Mouse (Mus musculus) activated CD4-positive, CD25-positive, alpha-beta regulatory T cell, adult 4 months (primary cell): ENCODE measurements around the gene Smarcd1. TPM values are rescaled to one million over a fixed set of nuclear protein-coding genes. Genes with fewer than 3 reads are reported as not detected.

Experiments
- ATAC-seq: one replicate; pipeline ENCODE4 v1.8.0; 2017
- polyA plus RNA-seq, 2 experiments: library from polyadenylated mRNA; unstranded; fragments of 100-300 nt; shearing (Covaris generic); gene quantifications; one replicate each; pipeline ENCODE4 v1.2.1; 2017

The Smarcd1 gene
- polyA plus RNA-seq, 2 experiments from 2014 or later, result 8.6 to 10.8 TPM

DNA sequence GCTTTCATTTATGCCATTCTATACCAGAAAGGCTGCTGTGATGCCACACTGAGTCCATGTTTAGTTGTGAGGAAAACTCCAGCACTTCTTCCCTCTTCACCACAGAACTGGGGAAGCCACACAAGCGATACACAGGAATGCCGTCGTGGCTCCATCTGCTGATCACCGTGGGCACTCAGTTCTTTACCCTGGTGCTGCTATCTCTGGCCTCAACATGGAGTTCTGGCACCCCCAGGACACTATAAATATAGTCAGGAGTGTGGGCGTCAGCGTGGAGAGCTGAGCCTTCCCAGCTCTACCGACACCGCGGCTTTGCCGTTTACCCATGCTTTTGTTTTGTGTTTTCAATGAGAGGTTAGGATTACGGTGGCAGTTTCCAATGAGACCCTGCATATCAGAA, 34.7 kb downstream of the Smarcd1 start:
- ATAC-seq, result no peak

DNA sequence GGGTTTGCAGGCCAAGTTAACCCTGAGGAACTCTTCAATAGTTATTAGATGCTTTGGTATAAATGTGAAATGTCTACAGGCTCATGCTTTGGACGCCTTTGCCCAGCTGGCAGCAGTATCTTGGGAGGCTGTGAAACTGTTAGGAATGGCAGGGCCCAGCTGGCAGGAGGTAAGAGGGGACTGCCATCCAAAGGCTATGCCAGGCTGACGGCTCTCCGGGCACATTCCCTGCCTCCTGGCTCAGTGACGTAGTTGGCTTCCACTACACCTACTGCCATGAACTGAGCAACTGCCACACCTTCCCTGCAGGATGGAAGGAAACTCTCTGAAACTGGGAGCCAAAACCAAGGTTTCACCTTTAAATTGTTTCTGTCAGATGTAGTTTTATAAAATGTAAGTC, 38.3 kb downstream of the Smarcd1 start:
- ATAC-seq, result no peak

DNA sequence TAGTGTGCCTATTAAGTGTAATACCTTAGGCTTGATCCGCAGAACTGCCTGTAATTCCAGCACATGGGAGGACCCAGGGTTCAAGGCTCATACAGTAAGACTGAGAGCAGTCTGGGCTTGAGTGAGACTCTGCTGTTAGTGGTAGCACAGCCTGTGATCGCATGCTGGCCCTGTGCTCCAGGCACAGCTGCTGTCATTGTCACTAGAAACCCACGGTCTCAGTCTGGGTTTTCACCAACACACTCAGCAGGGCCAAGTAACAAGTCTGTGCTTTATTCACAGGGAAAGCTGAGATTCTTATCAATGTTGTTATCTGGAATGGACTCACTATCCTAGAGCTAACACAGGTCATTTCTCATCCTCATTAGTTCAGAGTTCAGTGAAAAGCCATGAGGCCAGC, 52.3 kb downstream of the Smarcd1 start:
- ATAC-seq, result no peak

Other genes with a start within 250 kb of the Smarcd1 start
- gene Nckap5l, start 244.4 kb upstream of the Smarcd1 start, polyA plus RNA-seq, result 1 to 10 TPM in 1 of 2 experiments, under 1 TPM in 1; 0.76 to 1.2 TPM
- gene Bcdin3d, start 227.4 kb upstream of the Smarcd1 start, polyA plus RNA-seq, result 10 to 100 TPM; 23.3 to 23.5 TPM
- under 1 TPM in 1 of 2 experiments, not detected in 1; 0.07 TPM for gene Faim2, start 174.0 kb upstream of the Smarcd1 start, polyA plus RNA-seq
- not detected for gene Aqp2, start 123.1 kb upstream of the Smarcd1 start, polyA plus RNA-seq
- not detected for gene Aqp5, start 111.3 kb upstream of the Smarcd1 start, polyA plus RNA-seq
- not detected for gene Aqp6, start 100.7 kb upstream of the Smarcd1 start, polyA plus RNA-seq
- gene Racgap1, start 50.5 kb upstream of the Smarcd1 start, polyA plus RNA-seq, result 10 to 100 TPM; 33.2 to 33.3 TPM
- gene Asic1, start 31.8 kb upstream of the Smarcd1 start, polyA plus RNA-seq, result under 1 TPM; 0.22 to 0.32 TPM
- not detected for gene Gm17349, start 3.4 kb downstream of the Smarcd1 start, polyA plus RNA-seq
- gene Gpd1, start 15.4 kb downstream of the Smarcd1 start, polyA plus RNA-seq, result under 1 TPM; 0.16 to 0.60 TPM
- 100 to 1,000 TPM; 152 to 189 TPM for gene Cox14, start 23.5 kb downstream of the Smarcd1 start, polyA plus RNA-seq
- gene Cers5, start 70.8 kb downstream of the Smarcd1 start, polyA plus RNA-seq, result 10 to 100 TPM; 63.5 to 71.6 TPM
- gene Lima1, start 173.3 kb downstream of the Smarcd1 start, polyA plus RNA-seq, result under 1 TPM; 0.89 to 0.93 TPM